In the genomic region with DNA sequence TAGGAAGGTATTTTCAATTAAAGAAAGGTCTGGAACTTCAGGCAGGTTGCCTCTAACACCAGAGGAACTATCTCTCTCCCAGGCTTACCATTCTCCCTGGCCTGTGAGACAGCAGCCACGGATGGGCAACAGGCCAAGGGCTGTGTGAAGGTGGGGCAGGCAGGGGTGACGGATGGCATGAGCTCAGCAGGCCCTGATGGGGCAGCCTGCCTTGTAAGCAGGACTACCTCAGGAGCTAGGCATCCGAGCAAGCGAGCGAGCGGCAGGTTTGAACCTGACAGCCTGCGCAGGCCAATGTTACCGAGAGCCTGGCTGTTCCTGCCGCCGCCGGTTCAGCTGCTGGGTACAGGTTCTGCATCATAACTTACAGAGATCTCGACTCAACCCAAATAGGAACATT, we compare ENCODE assay signal across 8 mouse cellular contexts. TPM values are rescaled to one million over a fixed set of nuclear protein-coding genes. Genes with fewer than 3 reads are reported as not detected.
DNase-seq lines count a peak whose midpoint lies in the region; ATAC-seq and TF ChIP-seq lines count a peak whose summit lies in the region.

No protein-coding gene starts in this region.

- no peak overlapping the region for H3K4me3 ChIP-seq in limb, embryonic 11.5 days (ENCODE audit: low read depth, low read length)
- no peak overlapping the region for H3K4me3 ChIP-seq in limb, embryonic 10.5 days
- no peak overlapping the region for H3K4me3 ChIP-seq in heart, embryonic 14.5 days (ENCODE audit: control insufficient read depth in 1 of 2, insufficient read depth in 1 of 2, low read depth in 1 of 2, low read length in 2 of 2)
- no peak overlapping the region for H3K4me3 ChIP-seq in lung, embryonic 14.5 days (ENCODE audit: low read depth, low read length)

- 56% methylated on average over 12 of the region's 12 CpGs for WGBS in limb, embryonic 11.5 days
- 61% methylated on average over 12 of the region's 12 CpGs for WGBS in limb, embryonic 10.5 days
- WGBS in heart, embryonic 14.5 days, result 23% methylated on average over 12 of the region's 12 CpGs
- 51% methylated on average over 12 of the region's 12 CpGs for WGBS in lung, embryonic 14.5 days

- H3K4me1 ChIP-seq in limb, embryonic 11.5 days (ENCODE audit: control insufficient read depth, insufficient read depth, low read length), result peaks cover 3% of the 10 kb centered on the region; the same call in 1 of the 2 replicates
- peaks cover 11% of the 10 kb centered on the region for H3K4me1 ChIP-seq in limb, embryonic 10.5 days
- peaks cover 15 to 36% of the 10 kb centered on the region in 2 experiments for H3K4me1 ChIP-seq in heart, embryonic 14.5 days (ENCODE audit: control insufficient read depth in 2 of 2, insufficient read depth in 2 of 2, low read length in 2 of 2)
- H3K4me1 ChIP-seq in lung, embryonic 14.5 days (ENCODE audit: insufficient read depth), result peaks cover 27% of the 10 kb centered on the region

- H3K9ac ChIP-seq in limb, embryonic 11.5 days (ENCODE audit: low read length), result no peak overlapping the region
- H3K9ac ChIP-seq in heart, embryonic 14.5 days (ENCODE audit: low read length), result no peak overlapping the region
- H3K9ac ChIP-seq in lung, embryonic 14.5 days, result peak overlapping the region; percentile 26

- no peaks in the 10 kb centered on the region for H3K36me3 ChIP-seq in limb, embryonic 11.5 days (ENCODE audit: control insufficient read depth, insufficient read depth, low read length)
- no peaks in the 10 kb centered on the region for H3K36me3 ChIP-seq in limb, embryonic 10.5 days
- no peaks in the 10 kb centered on the region for H3K36me3 ChIP-seq in heart, embryonic 14.5 days (ENCODE audit: control insufficient read depth, insufficient read depth, low read length)
- no peaks in the 10 kb centered on the region for H3K36me3 ChIP-seq in lung, embryonic 14.5 days (ENCODE audit: insufficient read depth)

- H3K4me2 ChIP-seq in limb, embryonic 11.5 days (ENCODE audit: low read depth, severe bottlenecking), result no peak overlapping the region
- 0 out of 2 replicates have a peak overlapping the region, but pooled peaks have one; percentile 11 for H3K4me2 ChIP-seq in heart, embryonic 14.5 days (ENCODE audit: low read length)
- no peak overlapping the region for H3K4me2 ChIP-seq in lung, embryonic 14.5 days

- no peaks in the 10 kb centered on the region for H3K27me3 ChIP-seq in limb, embryonic 11.5 days (ENCODE audit: control insufficient read depth, insufficient read depth, low read length)
- no peaks in the 10 kb centered on the region for H3K27me3 ChIP-seq in limb, embryonic 10.5 days (ENCODE audit: low read depth, poor library complexity, severe bottlenecking)
- no peaks in the 10 kb centered on the region for H3K27me3 ChIP-seq in heart, embryonic 14.5 days (ENCODE audit: control insufficient read depth, insufficient read depth, low read length)
- no peaks in the 10 kb centered on the region for H3K27me3 ChIP-seq in lung, embryonic 14.5 days (ENCODE audit: insufficient read depth, low read length)

- no peak for TF ChIP-seq CTCF in lung, embryonic 14.5 days (IDR thresholded peaks at IDR 0.05; ENCODE audit: low read depth)

- no peak for ATAC-seq in limb, embryonic 11.5 days (ENCODE audit: insufficient number of reproducible peaks, low FRiP score, low TSS enrichment, low read depth)
- peak; percentile 83 for ATAC-seq in heart, embryonic 14.5 days (ENCODE audit: insufficient number of reproducible peaks, insufficient read depth, low FRiP score, low read depth)
- ATAC-seq in lung, embryonic 14.5 days (ENCODE audit: insufficient read depth), result no peak

- H3K9me3 ChIP-seq in limb, embryonic 11.5 days (ENCODE audit: control insufficient read depth, low read length), result no peaks in the 10 kb centered on the region
- no peaks in the 10 kb centered on the region for H3K9me3 ChIP-seq in limb, embryonic 10.5 days (replicated peaks)
- no peaks in the 10 kb centered on the region for H3K9me3 ChIP-seq in heart, embryonic 14.5 days (ENCODE audit: control insufficient read depth, low read length)
- H3K9me3 ChIP-seq in lung, embryonic 14.5 days (ENCODE audit: low read depth, low read length), result no peaks in the 10 kb centered on the region

- no peak overlapping the region for H3K27ac ChIP-seq in limb, embryonic 11.5 days (replicated peaks; ENCODE audit: low read depth, low read length)
- H3K27ac ChIP-seq in limb, embryonic 10.5 days, result no peak overlapping the region
- peak overlapping the region; percentile 70 to 87; a peak in 3 of 4 replicates for H3K27ac ChIP-seq in heart, embryonic 14.5 days (replicated peaks in 1 of 2; ENCODE audit: control insufficient read depth in 1 of 2, insufficient read depth in 1 of 2, low read depth in 2 of 2, low read length in 2 of 2)
- peak overlapping the region; percentile 67; the same call in 1 of the 2 replicates for H3K27ac ChIP-seq in lung, embryonic 14.5 days (ENCODE audit: low read depth)

- DNase-seq in limb, embryonic 11.5 days (ENCODE audit: low spot score), result peak; percentile 31
- DNase-seq in limb, embryonic 10.5 days (ENCODE audit: low spot score), result no peak
- DNase-seq in cerebellum, adult 18-20 months, result peak; percentile 80 to 82
- DNase-seq in lung, embryonic 14.5 days, result peak; percentile 65
- no peak for DNase-seq in neural tube, embryonic 10.5 days (ENCODE audit: extremely low spot score, low spot score)
- no peak for DNase-seq in spleen, postnatal 36 days (ENCODE audit: low spot score in 2 of 2)
- DNase-seq in left cerebral cortex, adult 11 months (ENCODE audit: low spot score), result no peak

RNA-seq across cellular contexts. Expression of a gene that starts 11.4 kb away (rescaled TPM):
- polyA plus RNA-seq in limb, embryonic 11.5 days (2014; fragmentation: Nextera tagmentation; extraction: Ambion mirVana), result 3.4 and 3.9 TPM in 2 replicates
- 3.1 and 3.3 TPM in 2 replicates for polyA plus RNA-seq in limb, embryonic 10.5 days (2016; fragmentation: Nextera tagmentation; extraction: Ambion mirVana)
- 10.5 and 11.3 TPM in 2 replicates for polyA plus RNA-seq in heart, embryonic 14.5 days (2014; fragmentation: Nextera tagmentation; extraction: Ambion mirVana)
- 55.7 and 55.9 TPM in 2 replicates for polyA plus RNA-seq in lung, embryonic 14.5 days (2014; fragmentation: Nextera tagmentation; extraction: Ambion mirVana)

Comparison
In these comparisons a context has a peak if more than half of its experiments do, and no peak if none do; other contexts are left out.
1. DNase-seq: peak in limb, embryonic 11.5 days (single experiment), cerebellum, adult 18-20 months (2 of 2) and lung, embryonic 14.5 days (single experiment); none in limb, embryonic 10.5 days (single experiment), neural tube, embryonic 10.5 days (single experiment), spleen, postnatal 36 days (0 of 2) and left cerebral cortex, adult 11 months (single experiment).
2. H3K27ac ChIP-seq: peak in heart, embryonic 14.5 days (2 of 2) and lung, embryonic 14.5 days (single experiment); none in limb, embryonic 11.5 days (single experiment) and limb, embryonic 10.5 days (single experiment).